Mouse (Mus musculus) G1E (cell line): Measurements from ENCODE around the gene N4bp2l1.

ENCODE experiments used
- CTCF ChIP-seq: IDR thresholded peaks from 2 replicates; pipeline ENCODE4 v1.5.1; 2012; ENCODE audit warnings: low read depth, low read length, inconsistent platforms, mixed read lengths
- GATA1 ChIP-seq: IDR thresholded peaks from 2 replicates; pipeline ENCODE4 v1.6.1; 2012; ENCODE audit warnings: borderline replicate concordance, low read length, inconsistent platforms, mixed read lengths
- GATA2 ChIP-seq: IDR thresholded peaks from 2 replicates; pipeline ENCODE4 v1.6.1; 2012; ENCODE audit warnings: low read depth, low read length, inconsistent platforms, borderline replicate concordance
- POLR2AphosphoS5 ChIP-seq: IDR thresholded peaks from 2 replicates; pipeline ENCODE4 v1.6.1; 2012; ENCODE audit warnings: low read depth, low read length, inconsistent platforms; ENCODE audit not compliant: insufficient replicate concordance
- TAL1 ChIP-seq: conservative IDR thresholded peaks from 2 replicates; pipeline ENCODE4 v1.6.1; 2012; ENCODE audit warnings: low read depth, low read length, inconsistent platforms, mixed read lengths

- no peak for TF ChIP-seq CTCF
- TF ChIP-seq GATA1, result no peak
- TF ChIP-seq POLR2AphosphoS5, result no peak
- TF ChIP-seq TAL1, result no peak
- TF ChIP-seq GATA2, result no peak
Observed at GRCm38 (mm10) chr5:150625528-150625927, 28.5 kb upstream of the N4bp2l1 start.
